Mouse (Mus musculus) C2C12 (cell line): ENCODE results near the gene Soat2.

Experiments used
- CEBPB ChIP-seq: IDR thresholded peaks from one replicate; pipeline ENCODE4 v1.6.1; 2011; ENCODE audit warnings: low read depth, mild to moderate bottlenecking, control low read depth, moderate library complexity
- CTCF ChIP-seq: IDR thresholded peaks from one replicate; pipeline ENCODE4 v1.5.1; 2011; ENCODE audit not compliant: control insufficient read depth, insufficient read depth, insufficient read length
- FOSL1 ChIP-seq: IDR thresholded peaks from one replicate; pipeline ENCODE4 v1.8.0; 2011; ENCODE audit warnings: mild to moderate bottlenecking, low read length; ENCODE audit not compliant: poor library complexity, insufficient read depth, severe bottlenecking
- MAX ChIP-seq: IDR thresholded peaks from one replicate; pipeline ENCODE4 v1.6.1; 2011; ENCODE audit warnings: mild to moderate bottlenecking, control low read depth
- MYOG ChIP-seq: IDR thresholded peaks from one replicate; pipeline ENCODE4 v1.6.1; 2011; ENCODE audit not compliant: control insufficient read depth, insufficient read length; ENCODE audit errors: extremely low read depth
- USF1 ChIP-seq: IDR thresholded peaks from one replicate; pipeline ENCODE4 v1.6.1; 2011; ENCODE audit warnings: low read depth, mild to moderate bottlenecking, control low read depth, moderate library complexity

- TF ChIP-seq CEBPB: no peak
- no peak for TF ChIP-seq CTCF
- TF ChIP-seq FOSL1: no peak
- no peak for TF ChIP-seq USF1
- TF ChIP-seq MAX: no peak
- TF ChIP-seq MYOG: no peak
Observed at GRCm38 (mm10) chr15:102207351-102207750, 57.0 kb downstream of the Soat2 start.
